Mouse (Mus musculus): ENCODE data around the gene Acsf3. TPM values are rescaled to one million over a fixed set of nuclear protein-coding genes. Genes with fewer than 3 reads are reported as not detected.

The Acsf3 gene
- total and polyA plus RNA-seq, 3 experiments: 0.49 to 0.63 TPM; not detected in 1

DNA sequence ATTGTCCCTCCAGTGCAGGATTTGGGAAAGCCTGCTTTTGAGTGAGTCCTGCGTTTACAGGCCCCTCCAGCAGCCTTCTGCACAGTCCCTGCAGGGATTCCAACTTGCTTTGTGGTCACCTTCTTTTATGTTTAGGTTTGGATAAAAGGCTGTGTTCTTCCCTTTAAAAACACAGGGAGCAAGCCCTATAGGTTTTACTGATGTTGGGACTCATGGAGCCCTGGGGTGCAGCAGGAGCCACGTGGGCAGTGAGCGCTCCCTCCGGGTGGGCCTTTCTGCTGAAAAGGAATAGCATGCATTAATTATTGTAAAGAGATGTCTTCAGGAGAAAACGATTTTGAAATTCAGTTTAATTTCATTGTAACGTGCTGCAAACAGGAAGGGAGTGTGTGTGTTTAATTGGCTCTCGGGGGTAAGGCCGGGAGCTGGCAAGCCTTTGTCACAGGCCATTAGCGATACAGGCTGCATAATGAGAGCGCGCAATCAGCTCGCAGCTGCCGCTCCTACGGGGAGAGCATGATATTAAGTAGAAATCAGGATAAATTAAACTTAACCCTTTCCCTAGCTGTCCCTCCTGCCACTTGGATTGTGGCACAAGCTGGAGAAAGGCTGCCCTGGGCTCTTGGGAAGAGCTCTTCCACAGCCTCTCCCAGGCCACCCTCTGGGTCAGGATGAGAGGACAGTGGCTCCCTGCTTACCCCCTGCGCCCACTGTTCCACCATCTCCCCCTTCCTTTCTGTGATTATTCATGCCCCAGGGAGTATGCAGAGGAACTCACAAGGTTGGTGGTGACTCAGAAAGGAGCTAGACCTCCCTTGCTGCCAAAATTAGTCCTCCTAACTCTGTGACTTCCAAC is 28.8 kb downstream of the Acsf3 start:
- ATAC-seq (ENCODE audit: extremely low read depth, insufficient number of reproducible peaks, low FRiP score, poor library complexity, severe bottlenecking): no peak
- no peak for DNase-seq (ENCODE audit: low spot score)
- H3K9me3 ChIP-seq (replicated peaks): no peaks in the 10 kb centered on the region
- H3K4me3 ChIP-seq (ENCODE audit: low read depth, low read length): no peak overlapping the region
- peaks cover 78% of the 10 kb centered on the region for H3K27me3 ChIP-seq (ENCODE audit: insufficient read depth, low read length)
- no peaks in the 10 kb centered on the region for H3K36me3 ChIP-seq (replicated peaks)
- no peak for TF ChIP-seq GATA2 (IDR thresholded peaks at IDR 0.05; ENCODE audit: borderline replicate concordance, low read depth, low read length)
- H3K4me1 ChIP-seq (ENCODE audit: insufficient read depth, low read depth, low read length): no peaks in the 10 kb centered on the region; the same call in 1 of the 2 replicates

DNA sequence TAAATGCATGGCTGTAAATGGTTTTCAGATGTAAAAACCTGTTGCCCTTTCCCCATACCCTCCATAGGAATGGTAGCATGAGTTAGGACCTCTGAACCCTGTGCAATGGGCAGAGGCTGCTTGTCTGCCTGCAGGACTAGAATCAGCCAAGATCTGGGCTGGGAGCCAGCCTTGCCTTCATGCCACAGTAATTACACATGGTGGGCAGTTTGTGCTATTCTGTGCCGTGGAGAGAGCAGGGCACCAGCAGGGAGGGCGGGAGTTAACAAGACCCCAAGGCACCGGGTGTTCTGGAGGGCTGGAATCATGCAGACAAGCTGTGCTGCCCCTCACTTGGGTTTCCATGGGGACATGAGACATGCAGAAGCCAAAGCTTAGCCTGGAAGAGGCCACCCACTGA is 30.1 kb downstream of the Acsf3 start:
- no peak overlapping the region for H3K4me3 ChIP-seq (ENCODE audit: low read depth, low read length)
- TF ChIP-seq POLR2AphosphoS5 (IDR thresholded peaks at IDR 0.05; ENCODE audit: insufficient replicate concordance, low read depth, low read length) (no peak), CTCF (IDR thresholded peaks at IDR 0.05; ENCODE audit: low read depth, low read length) (no peak), GATA1 (IDR thresholded peaks at IDR 0.05; ENCODE audit: borderline replicate concordance, low read length) (no peak), GATA2 (IDR thresholded peaks at IDR 0.05; ENCODE audit: borderline replicate concordance, low read depth, low read length) (no peak), TAL1 (conservative IDR thresholded peaks at IDR 0.05; ENCODE audit: low read depth, low read length) (no peak)
- ATAC-seq (ENCODE audit: extremely low read depth, insufficient number of reproducible peaks, low FRiP score, poor library complexity, severe bottlenecking): no peak

GRCm38 (mm10) chr8:122806956-122807538 is 31.8 kb downstream of the Acsf3 start:
- DNase-seq (ENCODE audit: low spot score) (no peak), ATAC-seq (ENCODE audit: extremely low read depth, insufficient number of reproducible peaks, low FRiP score, poor library complexity, severe bottlenecking) (no peak)
- H3K4me1 ChIP-seq (ENCODE audit: insufficient read depth, low read depth, low read length): peaks cover 10% of the 10 kb centered on the region; the same call in 1 of the 2 replicates

More for the DNA sequence above, 30.1 kb downstream of the Acsf3 start:
- Histone ChIP-seq H3K36me3 (replicated peaks) (no peaks in the 10 kb centered on the region), H3K27me3 (ENCODE audit: insufficient read depth, low read length) (peaks cover 76% of the 10 kb centered on the region), H3K4me1 (ENCODE audit: insufficient read depth, low read depth, low read length) (peaks cover 2% of the 10 kb centered on the region; the same call in 1 of the 2 replicates), H3K9me3 (replicated peaks) (0 out of 2 replicates have a peak, but pooled peaks cover 1% of the 10 kb centered on the region)
- DNase-seq (ENCODE audit: low spot score): no peak

GRCm38 (mm10) chr8:122807907-122808306 is 32.6 kb downstream of the Acsf3 start:
- peaks cover 18% of the 10 kb centered on the region for H3K4me1 ChIP-seq (ENCODE audit: insufficient read depth, low read depth, low read length)
- no peak for DNase-seq (ENCODE audit: low spot score)
- TF ChIP-seq POLR2AphosphoS5 (IDR thresholded peaks at IDR 0.05; ENCODE audit: insufficient replicate concordance, low read depth, low read length): no peak
- no peak for TF ChIP-seq GATA1 (IDR thresholded peaks at IDR 0.05; ENCODE audit: borderline replicate concordance, low read length)
- no peak for TF ChIP-seq GATA2 (IDR thresholded peaks at IDR 0.05; ENCODE audit: borderline replicate concordance, low read depth, low read length)
- TF ChIP-seq CTCF (IDR thresholded peaks at IDR 0.05; ENCODE audit: low read depth, low read length): no peak
- TF ChIP-seq TAL1 (conservative IDR thresholded peaks at IDR 0.05; ENCODE audit: low read depth, low read length): no peak
- H3K36me3 ChIP-seq (replicated peaks): no peaks in the 10 kb centered on the region
- 0 out of 2 replicates have a peak, but pooled peaks cover 2% of the 10 kb centered on the region for H3K9me3 ChIP-seq (replicated peaks)
- no peak for ATAC-seq (ENCODE audit: extremely low read depth, insufficient number of reproducible peaks, low FRiP score, poor library complexity, severe bottlenecking)
- peaks cover 86% of the 10 kb centered on the region for H3K27me3 ChIP-seq (ENCODE audit: insufficient read depth, low read length)
- H3K4me3 ChIP-seq (ENCODE audit: low read depth, low read length): no peak overlapping the region

More at GRCm38 (mm10) chr8:122806956-122807538, 31.8 kb downstream of the Acsf3 start:
- 0 out of 2 replicates have a peak, but pooled peaks cover 2% of the 10 kb centered on the region for H3K9me3 ChIP-seq (replicated peaks)
- H3K36me3 ChIP-seq (replicated peaks): no peaks in the 10 kb centered on the region
- no peak overlapping the region for H3K4me3 ChIP-seq (ENCODE audit: low read depth, low read length)
- TF ChIP-seq POLR2AphosphoS5 (IDR thresholded peaks at IDR 0.05; ENCODE audit: insufficient replicate concordance, low read depth, low read length) (no peak), GATA1 (IDR thresholded peaks at IDR 0.05; ENCODE audit: borderline replicate concordance, low read length) (no peak), TAL1 (conservative IDR thresholded peaks at IDR 0.05; ENCODE audit: low read depth, low read length) (no peak), CTCF (IDR thresholded peaks at IDR 0.05; ENCODE audit: low read depth, low read length) (no peak), GATA2 (IDR thresholded peaks at IDR 0.05; ENCODE audit: borderline replicate concordance, low read depth, low read length) (no peak)
- H3K27me3 ChIP-seq (ENCODE audit: insufficient read depth, low read length): peaks cover 86% of the 10 kb centered on the region

DNA sequence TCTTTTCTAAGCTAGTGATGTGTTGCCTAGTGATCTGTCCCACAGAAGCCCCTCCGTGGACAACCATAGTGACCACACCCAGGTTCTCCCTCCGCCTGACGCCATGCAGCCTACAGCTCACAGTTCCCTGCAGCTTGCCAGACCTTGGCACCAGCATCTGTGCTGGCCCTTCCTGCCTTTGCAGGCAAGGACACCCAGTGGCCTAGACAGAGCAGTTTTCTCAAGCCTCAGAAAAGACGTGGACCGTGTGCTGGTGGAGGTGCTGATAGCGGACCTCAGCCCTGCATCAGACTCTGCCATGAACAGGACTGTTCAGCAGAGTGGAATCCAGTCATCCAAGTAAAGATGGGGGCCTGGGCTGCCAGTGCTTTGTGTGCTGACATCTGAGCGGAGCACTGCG is 35.1 kb downstream of the Acsf3 start:
- DNase-seq (ENCODE audit: low spot score) (no peak), ATAC-seq (ENCODE audit: extremely low read depth, insufficient number of reproducible peaks, low FRiP score, poor library complexity, severe bottlenecking) (no peak)
- peaks cover 20% of the 10 kb centered on the region for H3K4me1 ChIP-seq (ENCODE audit: insufficient read depth, low read depth, low read length)
- TF ChIP-seq GATA1 (IDR thresholded peaks at IDR 0.05; ENCODE audit: borderline replicate concordance, low read length): no peak
- TF ChIP-seq POLR2AphosphoS5 (IDR thresholded peaks at IDR 0.05; ENCODE audit: insufficient replicate concordance, low read depth, low read length): no peak
- TF ChIP-seq CTCF (IDR thresholded peaks at IDR 0.05; ENCODE audit: low read depth, low read length): no peak
- no peak for TF ChIP-seq GATA2 (IDR thresholded peaks at IDR 0.05; ENCODE audit: borderline replicate concordance, low read depth, low read length)
- TF ChIP-seq TAL1 (conservative IDR thresholded peaks at IDR 0.05; ENCODE audit: low read depth, low read length): no peak
- H3K9me3 ChIP-seq (replicated peaks): 0 out of 2 replicates have a peak, but pooled peaks cover 2% of the 10 kb centered on the region
- H3K27me3 ChIP-seq (ENCODE audit: insufficient read depth, low read length): peaks cover 86% of the 10 kb centered on the region
- H3K36me3 ChIP-seq (replicated peaks): no peaks in the 10 kb centered on the region
- no peak overlapping the region for H3K4me3 ChIP-seq (ENCODE audit: low read depth, low read length)

DNA sequence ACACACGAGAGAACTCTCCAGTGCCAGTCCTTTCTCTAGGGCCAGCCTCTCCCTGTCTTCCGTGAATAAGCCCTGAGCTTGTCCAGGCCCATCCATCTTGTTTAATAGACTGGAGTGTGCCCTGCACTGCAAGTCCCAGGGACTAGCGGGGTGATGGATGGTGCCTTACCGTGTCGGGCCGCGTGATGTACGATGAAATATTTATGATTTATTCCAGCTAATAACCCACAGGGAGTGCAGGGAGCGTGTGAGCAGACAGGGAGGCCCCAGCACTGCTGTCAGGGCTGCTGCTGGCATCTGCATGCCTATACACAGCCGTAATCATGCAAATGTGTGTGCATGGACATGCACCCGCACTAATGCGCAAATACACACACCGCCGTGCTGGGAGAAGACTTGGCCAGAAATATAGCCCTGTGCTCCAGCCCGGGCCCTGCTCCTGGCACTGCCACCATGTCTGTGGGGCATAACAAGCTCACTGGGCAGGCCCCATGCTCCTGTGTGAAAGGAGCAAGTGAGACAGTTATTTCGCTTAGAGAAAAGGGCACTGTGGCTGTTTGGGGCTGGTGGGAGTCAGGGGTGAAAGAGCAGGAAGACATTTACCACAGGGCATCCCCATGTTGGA is 36.7 kb downstream of the Acsf3 start:
- TF ChIP-seq GATA1 (IDR thresholded peaks at IDR 0.05; ENCODE audit: borderline replicate concordance, low read length) (no peak), CTCF (IDR thresholded peaks at IDR 0.05; ENCODE audit: low read depth, low read length) (no peak), GATA2 (IDR thresholded peaks at IDR 0.05; ENCODE audit: borderline replicate concordance, low read depth, low read length) (no peak)
- H3K27me3 ChIP-seq (ENCODE audit: insufficient read depth, low read length): peaks cover 86% of the 10 kb centered on the region
- H3K36me3 ChIP-seq (replicated peaks): no peaks in the 10 kb centered on the region
- DNase-seq (ENCODE audit: low spot score): no peak
- no peak for ATAC-seq (ENCODE audit: extremely low read depth, insufficient number of reproducible peaks, low FRiP score, poor library complexity, severe bottlenecking)
- peaks cover 20% of the 10 kb centered on the region for H3K4me1 ChIP-seq (ENCODE audit: insufficient read depth, low read depth, low read length)
- H3K4me3 ChIP-seq (ENCODE audit: low read depth, low read length): no peak overlapping the region
- 0 out of 2 replicates have a peak, but pooled peaks cover 2% of the 10 kb centered on the region for H3K9me3 ChIP-seq (replicated peaks)

Data from G1E (cell line).